Mouse (Mus musculus): ENCODE measurements around the gene Cdhr2. TPM values are rescaled to one million over a fixed set of nuclear protein-coding genes. Genes with fewer than 3 reads are reported as not detected.

The Cdhr2 gene
- total and polyA plus RNA-seq, 3 experiments, result not detected

GRCm38 (mm10) chr13:54694348-54695060 lies 6.8 kb upstream of the Cdhr2 start (continued):
- TF ChIP-seq CHD1 (IDR thresholded peaks at IDR 0.05; ENCODE audit: low read depth, low read length), result no peak
- TF ChIP-seq ELF1 (IDR thresholded peaks at IDR 0.05; ENCODE audit: low read depth, low read length), result peak; percentile 73; the same call in 1 of the 2 replicates
- no peak; the same call in 1 of the 2 replicates for TF ChIP-seq CHD2 (IDR thresholded peaks at IDR 0.05; ENCODE audit: low read length)
- no peak; the same call in 1 of the 2 replicates for TF ChIP-seq TBP (IDR thresholded peaks at IDR 0.05; ENCODE audit: low read depth, low read length)
- no peak for TF ChIP-seq RCOR1 (IDR thresholded peaks at IDR 0.05; ENCODE audit: low read depth, low read length)
- TF ChIP-seq ZC3H11A (IDR thresholded peaks at IDR 0.05; ENCODE audit: low read depth, low read length), result no peak
- no peak for TF ChIP-seq SMC3 (IDR thresholded peaks at IDR 0.05; ENCODE audit: low read depth, low read length)
- no peak for TF ChIP-seq SIN3A (IDR thresholded peaks at IDR 0.05; ENCODE audit: low read length)
- TF ChIP-seq POLR2A (IDR thresholded peaks at IDR 0.05; ENCODE audit: control insufficient read depth in 1 of 2, insufficient read depth in 1 of 2, low read depth in 1 of 2, low read length in 2 of 2, poor library complexity in 1 of 2), result peak; percentile 49 to 84; a peak in 2 of 4 replicates

GRCm38 (mm10) chr13:54695479-54696230 lies 5.6 kb upstream of the Cdhr2 start:
- TF ChIP-seq BHLHE40 (IDR thresholded peaks at IDR 0.05; ENCODE audit: borderline replicate concordance, low read depth, low read length) (no peak), TBP (IDR thresholded peaks at IDR 0.05; ENCODE audit: low read depth, low read length) (no peak), MYB (IDR thresholded peaks at IDR 0.05; ENCODE audit: low read depth, low read length) (no peak), ELF1 (IDR thresholded peaks at IDR 0.05; ENCODE audit: low read depth, low read length) (no peak), POLR2AphosphoS5 (IDR thresholded peaks at IDR 0.05; ENCODE audit: borderline replicate concordance, low read depth, low read length) (no peak), POLR2AphosphoS2 (IDR thresholded peaks at IDR 0.05; ENCODE audit: low read length) (no peak), CHD1 (IDR thresholded peaks at IDR 0.05; ENCODE audit: low read depth, low read length) (no peak), ZKSCAN1 (IDR thresholded peaks at IDR 0.05; ENCODE audit: low read depth, low read length) (no peak), TAL1 (IDR thresholded peaks at IDR 0.05; ENCODE audit: low read length) (no peak)
- Histone ChIP-seq H3K27me3 (ENCODE audit: control insufficient read depth in 1 of 2, insufficient read depth in 2 of 2, low read length in 2 of 2) (no peaks in the 10 kb centered on the region; a peak in 1 of 4 replicates), H3K27ac (ENCODE audit: control insufficient read depth, low read depth, low read length) (no peak overlapping the region), H3K79me2 (ENCODE audit: control insufficient read depth, insufficient read depth, low read length, poor library complexity) (peaks cover 26% of the 10 kb centered on the region), H3K9me3 (replicated peaks; ENCODE audit: insufficient read depth, low read length) (no peaks in the 10 kb centered on the region), H3K4me1 (ENCODE audit: control insufficient read depth in 1 of 2, insufficient read depth in 2 of 2, low read length in 2 of 2) (peaks cover 2 to 25% of the 10 kb centered on the region in 2 experiments), H3K9ac (ENCODE audit: control insufficient read depth, low read depth, low read length, poor library complexity, severe bottlenecking) (no peak overlapping the region), H3K4me3 (ENCODE audit: control insufficient read depth in 1 of 2, insufficient read depth in 1 of 2, low read depth in 2 of 2, low read length in 2 of 2) (no peak overlapping the region), H3K36me3 (ENCODE audit: control insufficient read depth in 1 of 2, insufficient read depth in 2 of 2, low read length in 2 of 2) (peaks cover 0 to 14% of the 10 kb centered on the region in 2 experiments; a peak in 2 of 4 replicates)
- no peak for DNase-seq (ENCODE audit: low read depth, low spot score)

GRCm38 (mm10) chr13:54702507-54702906 lies 1.2 kb downstream of the Cdhr2 start:
- no peaks in the 10 kb centered on the region; a peak in 2 of 4 replicates for H3K27me3 ChIP-seq (ENCODE audit: control insufficient read depth in 1 of 2, insufficient read depth in 2 of 2, low read length in 2 of 2)
- H3K9ac ChIP-seq (ENCODE audit: control insufficient read depth, low read depth, low read length, poor library complexity, severe bottlenecking), result no peak overlapping the region
- no peaks in the 10 kb centered on the region for H3K79me2 ChIP-seq (ENCODE audit: control insufficient read depth, insufficient read depth, low read length, poor library complexity)
- no peak overlapping the region for H3K27ac ChIP-seq (ENCODE audit: control insufficient read depth, low read depth, low read length)
- H3K4me1 ChIP-seq (ENCODE audit: control insufficient read depth in 1 of 2, insufficient read depth in 2 of 2, low read length in 2 of 2), result no peaks in the 10 kb centered on the region
- H3K9me3 ChIP-seq (replicated peaks; ENCODE audit: insufficient read depth, low read length), result no peaks in the 10 kb centered on the region
- H3K4me3 ChIP-seq (ENCODE audit: control insufficient read depth in 1 of 2, insufficient read depth in 1 of 2, low read depth in 2 of 2, low read length in 2 of 2), result no peak overlapping the region
- no peak for DNase-seq (ENCODE audit: low read depth, low spot score)
- no peaks in the 10 kb centered on the region for H3K36me3 ChIP-seq (ENCODE audit: control insufficient read depth in 1 of 2, insufficient read depth in 2 of 2, low read length in 2 of 2)
- TF ChIP-seq MEF2A (IDR thresholded peaks at IDR 0.05; ENCODE audit: extremely low read depth, insufficient replicate concordance, low read depth, low read length, poor library complexity, severe bottlenecking) (no peak), TBP (IDR thresholded peaks at IDR 0.05; ENCODE audit: low read depth, low read length) (no peak), RAD21 (IDR thresholded peaks at IDR 0.05; ENCODE audit: low read depth, low read length) (no peak), MYC (IDR thresholded peaks at IDR 0.05; ENCODE audit: low read depth, low read length) (no peak), TCF12 (IDR thresholded peaks at IDR 0.05; ENCODE audit: low read depth, low read length) (no peak), MXI1 (IDR thresholded peaks at IDR 0.05; ENCODE audit: low read depth, low read length) (no peak), MAFK (IDR thresholded peaks at IDR 0.05; ENCODE audit: borderline replicate concordance, low read depth, low read length) (no peak), JUND (IDR thresholded peaks at IDR 0.05; ENCODE audit: low read depth, low read length) (no peak), SIN3A (IDR thresholded peaks at IDR 0.05; ENCODE audit: low read length) (no peak), GABPA (IDR thresholded peaks at IDR 0.05; ENCODE audit: low read depth, low read length) (no peak), POLR2A (IDR thresholded peaks at IDR 0.05; ENCODE audit: control insufficient read depth in 1 of 2, insufficient read depth in 1 of 2, low read depth in 1 of 2, low read length in 2 of 2, poor library complexity in 1 of 2) (no peak), MAZ (IDR thresholded peaks at IDR 0.05; ENCODE audit: low read depth, low read length) (no peak), TAL1 (IDR thresholded peaks at IDR 0.05; ENCODE audit: low read length) (no peak), UBTF (IDR thresholded peaks at IDR 0.05; ENCODE audit: borderline replicate concordance, insufficient read depth, low read depth, low read length) (no peak), CHD1 (IDR thresholded peaks at IDR 0.05; ENCODE audit: low read depth, low read length) (no peak), EP300 (IDR thresholded peaks at IDR 0.05; ENCODE audit: low read depth in 1 of 2, low read length in 2 of 2) (no peak)

All from MEL (cell line).